Mouse (Mus musculus): Measurements from ENCODE around the gene Fgf8. TPM values are rescaled to one million over a fixed set of nuclear protein-coding genes. Genes with fewer than 3 reads are reported as not detected.

Fgf8 gene
- total RNA-seq, 1 experiment = 1.5 TPM

DNA sequence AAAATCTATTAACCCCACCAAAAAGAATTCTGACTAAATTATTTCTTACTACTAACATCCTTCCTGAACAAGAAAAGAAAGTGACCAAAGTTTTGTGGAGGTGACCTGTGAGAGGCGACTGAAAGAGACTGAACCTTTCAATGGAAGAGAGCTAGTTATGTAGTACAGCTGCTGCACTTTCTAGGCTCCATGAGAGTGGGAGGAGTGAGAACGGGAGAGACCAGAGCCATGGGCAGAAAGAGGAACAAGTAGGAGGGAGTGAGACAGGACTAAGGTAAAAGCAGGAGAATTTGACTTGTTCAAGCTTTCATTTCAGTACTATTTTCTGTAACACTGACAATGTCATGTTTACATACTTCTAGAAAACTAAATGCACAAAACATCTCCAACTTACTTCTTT is 32.8 kb upstream of the Fgf8 start:
- Histone ChIP-seq H3K36me3 (ENCODE audit: control insufficient read depth, insufficient read depth, low read length, poor library complexity, severe bottlenecking) (peaks cover 53% of the 10 kb centered on the region), H3K9me3 (ENCODE audit: control insufficient read depth, insufficient read depth, low read depth, low read length) (no peaks in the 10 kb centered on the region), H3K4me1 (ENCODE audit: control insufficient read depth in 2 of 2, insufficient read depth in 2 of 2, low read length in 2 of 2, poor library complexity in 1 of 2) (no peaks in the 10 kb centered on the region), H3K9ac (ENCODE audit: insufficient read depth, low read depth, low read length, poor library complexity, severe bottlenecking) (no peak overlapping the region), H3K4me3 (ENCODE audit: insufficient read depth in 1 of 2, low read depth in 1 of 2, low read length in 2 of 2, poor library complexity in 1 of 2, severe bottlenecking in 1 of 2) (no peak overlapping the region), H3K27ac (ENCODE audit: insufficient read depth, low read depth, low read length, poor library complexity, severe bottlenecking) (no peak overlapping the region)
- in situ Hi-C loops (cut with MboI; ENCODE audit: low sequenced_read_pairs in 2 of 2, unreplicated experiment in 2 of 2) = no loop called here
- no peak for TF ChIP-seq MAFK (IDR thresholded peaks at IDR 0.05; ENCODE audit: insufficient read depth, low read depth, low read length)
- no peak for TF ChIP-seq HCFC1 (IDR thresholded peaks at IDR 0.05; ENCODE audit: borderline replicate concordance, insufficient read depth, low read length)
- no peak for TF ChIP-seq ZC3H11A (IDR thresholded peaks at IDR 0.05; ENCODE audit: borderline replicate concordance, low read depth, low read length)
- no peak for DNase-seq (ENCODE audit: low read depth, low spot score)

DNA sequence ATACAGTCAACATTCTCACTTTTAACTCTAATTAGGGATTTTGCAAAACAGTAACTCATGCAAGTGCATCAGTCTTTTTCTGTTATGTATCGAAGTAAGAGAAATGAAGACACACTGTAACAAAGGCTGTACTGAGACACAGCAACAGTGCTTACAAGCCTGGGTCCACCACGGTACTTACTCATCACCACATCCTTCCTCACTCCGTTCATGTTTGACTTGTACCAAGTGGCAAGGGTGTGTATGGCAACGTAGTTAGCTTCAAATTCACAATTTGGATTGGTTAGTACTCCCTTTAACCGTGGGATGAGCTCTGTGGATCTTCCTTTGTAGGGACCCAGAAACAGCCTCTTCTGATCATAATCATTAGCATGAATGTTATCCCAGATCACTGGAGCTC is 28.8 kb upstream of the Fgf8 start:
- H3K36me3 ChIP-seq (ENCODE audit: control insufficient read depth, insufficient read depth, low read length, poor library complexity, severe bottlenecking) = peaks cover 58% of the 10 kb centered on the region
- TF ChIP-seq HCFC1 (IDR thresholded peaks at IDR 0.05; ENCODE audit: borderline replicate concordance, insufficient read depth, low read length) = no peak
- TF ChIP-seq ZC3H11A (IDR thresholded peaks at IDR 0.05; ENCODE audit: borderline replicate concordance, low read depth, low read length) = no peak
- H3K4me1 ChIP-seq (ENCODE audit: control insufficient read depth in 2 of 2, insufficient read depth in 2 of 2, low read length in 2 of 2, poor library complexity in 1 of 2) = no peaks in the 10 kb centered on the region
- H3K9ac ChIP-seq (ENCODE audit: insufficient read depth, low read depth, low read length, poor library complexity, severe bottlenecking) = no peak overlapping the region
- in situ Hi-C loops (cut with MboI; ENCODE audit: low sequenced_read_pairs in 2 of 2, unreplicated experiment in 2 of 2) = no loop called here
- H3K27ac ChIP-seq (ENCODE audit: insufficient read depth, low read depth, low read length, poor library complexity, severe bottlenecking) = no peak overlapping the region
- DNase-seq (ENCODE audit: low read depth, low spot score) = no peak
- no peaks in the 10 kb centered on the region for H3K9me3 ChIP-seq (ENCODE audit: control insufficient read depth, insufficient read depth, low read depth, low read length)
- no peak overlapping the region for H3K4me3 ChIP-seq (ENCODE audit: insufficient read depth in 1 of 2, low read depth in 1 of 2, low read length in 2 of 2, poor library complexity in 1 of 2, severe bottlenecking in 1 of 2)

DNA sequence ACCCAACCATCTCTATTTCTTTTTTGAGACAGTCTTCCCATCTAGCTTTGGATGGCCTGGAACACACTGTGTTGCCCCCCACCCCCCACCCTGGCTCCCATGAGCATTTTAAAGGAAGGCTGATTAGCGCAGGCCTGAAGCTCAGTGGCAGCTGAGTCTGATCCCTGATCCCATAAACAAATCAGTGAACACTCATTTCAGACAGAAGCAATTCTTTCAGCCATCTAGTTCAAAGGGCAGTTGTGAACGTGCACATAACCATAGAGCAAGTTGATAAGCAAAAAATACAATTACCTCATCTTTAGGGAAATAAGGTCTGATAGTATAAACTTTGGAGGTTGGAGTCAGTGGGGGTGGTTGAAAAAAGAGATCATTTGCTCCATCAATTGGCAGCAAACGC is 18.1 kb upstream of the Fgf8 start:
- H3K36me3 ChIP-seq (ENCODE audit: control insufficient read depth, insufficient read depth, low read length, poor library complexity, severe bottlenecking) = peaks cover 49% of the 10 kb centered on the region
- no peak overlapping the region for H3K9ac ChIP-seq (ENCODE audit: insufficient read depth, low read depth, low read length, poor library complexity, severe bottlenecking)
- TF ChIP-seq MAFK (IDR thresholded peaks at IDR 0.05; ENCODE audit: insufficient read depth, low read depth, low read length) = no peak
- no peak for TF ChIP-seq ZC3H11A (IDR thresholded peaks at IDR 0.05; ENCODE audit: borderline replicate concordance, low read depth, low read length)
- TF ChIP-seq HCFC1 (IDR thresholded peaks at IDR 0.05; ENCODE audit: borderline replicate concordance, insufficient read depth, low read length) = no peak
- TF ChIP-seq ZNF384 (IDR thresholded peaks at IDR 0.05; ENCODE audit: low read depth, low read length) = no peak
- TF ChIP-seq CHD2 (IDR thresholded peaks at IDR 0.05; ENCODE audit: low read depth, low read length) = no peak
- no peak overlapping the region for H3K4me3 ChIP-seq (ENCODE audit: insufficient read depth in 1 of 2, low read depth in 1 of 2, low read length in 2 of 2, poor library complexity in 1 of 2, severe bottlenecking in 1 of 2)
- DNase-seq (ENCODE audit: low read depth, low spot score) = no peak
- peaks cover 10% of the 10 kb centered on the region in 2 experiments for H3K4me1 ChIP-seq (ENCODE audit: control insufficient read depth in 2 of 2, insufficient read depth in 2 of 2, low read length in 2 of 2, poor library complexity in 1 of 2)
- H3K9me3 ChIP-seq (ENCODE audit: control insufficient read depth, insufficient read depth, low read depth, low read length) = no peaks in the 10 kb centered on the region
- in situ Hi-C loops (cut with MboI; ENCODE audit: low sequenced_read_pairs in 2 of 2, unreplicated experiment in 2 of 2) = no loop called here
- H3K27ac ChIP-seq (ENCODE audit: insufficient read depth, low read depth, low read length, poor library complexity, severe bottlenecking) = no peak overlapping the region

DNA sequence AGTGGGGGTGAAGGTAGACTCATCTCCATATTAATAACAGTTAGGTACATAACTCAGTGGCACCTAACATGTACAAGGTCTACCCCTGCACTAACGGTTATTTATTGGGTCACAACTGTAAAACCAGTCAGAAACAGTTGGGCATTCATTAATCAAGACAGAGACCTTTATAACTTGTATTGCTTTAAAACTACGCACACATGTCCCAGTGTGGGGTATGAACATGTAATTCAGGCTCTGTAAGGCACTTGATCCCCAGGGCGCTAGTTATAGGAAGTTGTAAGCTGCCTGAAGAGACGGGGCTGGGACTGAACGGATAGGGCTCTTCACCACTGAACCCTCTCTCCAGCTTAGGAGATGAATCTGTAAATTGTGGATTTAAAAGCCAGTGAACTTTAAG is 16.0 kb upstream of the Fgf8 start:
- no peak overlapping the region for H3K9ac ChIP-seq (ENCODE audit: insufficient read depth, low read depth, low read length, poor library complexity, severe bottlenecking)
- H3K27ac ChIP-seq (ENCODE audit: insufficient read depth, low read depth, low read length, poor library complexity, severe bottlenecking) = no peak overlapping the region; the same call in 1 of the 2 replicates
- no peaks in the 10 kb centered on the region for H3K9me3 ChIP-seq (ENCODE audit: control insufficient read depth, insufficient read depth, low read depth, low read length)
- H3K4me1 ChIP-seq (ENCODE audit: control insufficient read depth in 2 of 2, insufficient read depth in 2 of 2, low read length in 2 of 2, poor library complexity in 1 of 2) = peaks cover 10% of the 10 kb centered on the region in 2 experiments
- TF ChIP-seq CHD2 (IDR thresholded peaks at IDR 0.05; ENCODE audit: low read depth, low read length) (no peak), ZNF384 (IDR thresholded peaks at IDR 0.05; ENCODE audit: low read depth, low read length) (no peak), ZC3H11A (IDR thresholded peaks at IDR 0.05; ENCODE audit: borderline replicate concordance, low read depth, low read length) (no peak), HCFC1 (IDR thresholded peaks at IDR 0.05; ENCODE audit: borderline replicate concordance, insufficient read depth, low read length) (no peak), MAFK (IDR thresholded peaks at IDR 0.05; ENCODE audit: insufficient read depth, low read depth, low read length) (no peak)
- in situ Hi-C loops (cut with MboI; ENCODE audit: low sequenced_read_pairs in 2 of 2, unreplicated experiment in 2 of 2) = no loop called here
- DNase-seq (ENCODE audit: low read depth, low spot score) = no peak
- H3K36me3 ChIP-seq (ENCODE audit: control insufficient read depth, insufficient read depth, low read length, poor library complexity, severe bottlenecking) = peaks cover 57% of the 10 kb centered on the region
- H3K4me3 ChIP-seq (ENCODE audit: insufficient read depth in 1 of 2, low read depth in 1 of 2, low read length in 2 of 2, poor library complexity in 1 of 2, severe bottlenecking in 1 of 2) = no peak overlapping the region

GRCm38 (mm10) chr19:45753551-45753950 is 10.8 kb upstream of the Fgf8 start:
- TF ChIP-seq HCFC1 (IDR thresholded peaks at IDR 0.05; ENCODE audit: borderline replicate concordance, insufficient read depth, low read length) (no peak), CHD2 (IDR thresholded peaks at IDR 0.05; ENCODE audit: low read depth, low read length) (no peak), ZNF384 (IDR thresholded peaks at IDR 0.05; ENCODE audit: low read depth, low read length) (no peak), ZC3H11A (IDR thresholded peaks at IDR 0.05; ENCODE audit: borderline replicate concordance, low read depth, low read length) (no peak), MAFK (IDR thresholded peaks at IDR 0.05; ENCODE audit: insufficient read depth, low read depth, low read length) (no peak)
- no peak overlapping the region for H3K27ac ChIP-seq (ENCODE audit: insufficient read depth, low read depth, low read length, poor library complexity, severe bottlenecking)
- peaks cover 10% of the 10 kb centered on the region in 2 experiments for H3K4me1 ChIP-seq (ENCODE audit: control insufficient read depth in 2 of 2, insufficient read depth in 2 of 2, low read length in 2 of 2, poor library complexity in 1 of 2)
- no peaks in the 10 kb centered on the region for H3K9me3 ChIP-seq (ENCODE audit: control insufficient read depth, insufficient read depth, low read depth, low read length)
- no peak overlapping the region for H3K4me3 ChIP-seq (ENCODE audit: insufficient read depth in 1 of 2, low read depth in 1 of 2, low read length in 2 of 2, poor library complexity in 1 of 2, severe bottlenecking in 1 of 2)
- peaks cover 42% of the 10 kb centered on the region for H3K36me3 ChIP-seq (ENCODE audit: control insufficient read depth, insufficient read depth, low read length, poor library complexity, severe bottlenecking)
- no peak overlapping the region for H3K9ac ChIP-seq (ENCODE audit: insufficient read depth, low read depth, low read length, poor library complexity, severe bottlenecking)
- no peak for DNase-seq (ENCODE audit: low read depth, low spot score)
- in situ Hi-C loops (cut with MboI; ENCODE audit: low sequenced_read_pairs in 2 of 2, unreplicated experiment in 2 of 2) = no loop called here

Data from ES-E14 (cell line).